Mouse (Mus musculus) spleen, adult 18-20 months (tissue): Measurements from ENCODE around the gene Actl11.

Experiments
- DNase-seq, 2 experiments: peaks; one replicate each; pipeline ENCODE4 v3.0.0; 2022; ENCODE audit warnings: mixed read lengths in 2 of 2

The Actl11 gene

GRCm38 (mm10) chr9:107923021-107923420 lies 5.2 kb upstream of the Actl11 start:
- DNase-seq: peak in 1 of 2 experiments; percentile 27

- no peak for DNase-seq
Observed at GRCm38 (mm10) chr9:107923956-107924355, 4.3 kb upstream of the Actl11 start.

- no peak for DNase-seq
Observed at GRCm38 (mm10) chr9:107925251-107925650, 3.0 kb upstream of the Actl11 start.

- no peak for DNase-seq
Observed at GRCm38 (mm10) chr9:107926920-107927420, 1.3 kb upstream of the Actl11 start.

- no peak for DNase-seq
Observed at GRCm38 (mm10) chr9:107927749-107928148, 520 bp upstream of the Actl11 start.

GRCm38 (mm10) chr9:107932221-107932620 lies 4.0 kb downstream of the Actl11 start:
- DNase-seq: no peak

GRCm38 (mm10) chr9:107934146-107934545 lies 5.9 kb downstream of the Actl11 start:
- DNase-seq: no peak

GRCm38 (mm10) chr9:107935374-107935773 lies 7.1 kb downstream of the Actl11 start, which contains the start of gene Camkv:
Camkv (plus strand) TSS chr9:107935674.
- DNase-seq: no peak

- peak in 1 of 2 experiments; percentile 22 for DNase-seq
Observed at GRCm38 (mm10) chr9:107935790-107936214, 7.5 kb downstream of the Actl11 start.

- no peak for DNase-seq
Observed at GRCm38 (mm10) chr9:107936215-107936822, 8.1 kb downstream of the Actl11 start.

- DNase-seq: no peak
Observed at GRCm38 (mm10) chr9:107936831-107937230, 8.6 kb downstream of the Actl11 start.

- no peak for DNase-seq
Observed at GRCm38 (mm10) chr9:107947241-107948194, 19.2 kb downstream of the Actl11 start.

GRCm38 (mm10) chr9:107949184-107949921 lies 21.1 kb downstream of the Actl11 start:
- DNase-seq: no peak

- no peak for DNase-seq
Observed at GRCm38 (mm10) chr9:107949922-107950235, 21.6 kb downstream of the Actl11 start, which contains the start of gene Traip. Traip (plus strand) TSS chr9:107950136.

GRCm38 (mm10) chr9:107950460-107951355 lies 22.4 kb downstream of the Actl11 start:
- DNase-seq: peak; percentile 72 to 82

GRCm38 (mm10) chr9:107955613-107956289 lies 27.5 kb downstream of the Actl11 start:
- no peak for DNase-seq

GRCm38 (mm10) chr9:107957141-107957540 lies 28.9 kb downstream of the Actl11 start:
- no peak for DNase-seq

GRCm38 (mm10) chr9:107959896-107960295 lies 31.6 kb downstream of the Actl11 start:
- DNase-seq: no peak

- DNase-seq: no peak
Observed at GRCm38 (mm10) chr9:107960928-107961327, 32.7 kb downstream of the Actl11 start.

GRCm38 (mm10) chr9:107961351-107961762 lies 33.1 kb downstream of the Actl11 start:
- no peak for DNase-seq

GRCm38 (mm10) chr9:107961881-107962280 lies 33.6 kb downstream of the Actl11 start:
- DNase-seq: no peak
